7 mouse cellular contexts compared by ENCODE assay signal in genomic region chr8:9233326-9233919, GRCm38 (mm10).
DNase-seq lines count a peak whose midpoint lies in the region; ATAC-seq and TF ChIP-seq lines count a peak whose summit lies in the region.

No protein-coding gene starts in this region.

- H3K4me1 ChIP-seq in intestine, postnatal 0 days (replicated peaks; ENCODE audit: control insufficient read depth, insufficient read depth, low read length): no peaks in the 10 kb centered on the region
- peaks cover 4% of the 10 kb centered on the region; the same call in 1 of the 2 replicates for H3K4me1 ChIP-seq in midbrain, embryonic 14.5 days (ENCODE audit: control insufficient read depth, insufficient read depth, low read length)

- peak; percentile 75 for ATAC-seq in intestine, postnatal 0 days
- ATAC-seq in midbrain, embryonic 14.5 days (ENCODE audit: low FRiP score, low TSS enrichment): peak; percentile 80

- no peak overlapping the region for H3K27ac ChIP-seq in intestine, postnatal 0 days (ENCODE audit: low read depth, low read length)
- no peak overlapping the region for H3K27ac ChIP-seq in midbrain, embryonic 14.5 days (replicated peaks; ENCODE audit: low read depth, low read length)

- H3K9ac ChIP-seq in intestine, postnatal 0 days (ENCODE audit: low read depth, low read length): no peak overlapping the region
- no peak overlapping the region for H3K9ac ChIP-seq in midbrain, embryonic 14.5 days (replicated peaks; ENCODE audit: low read length)

- no peaks in the 10 kb centered on the region for H3K27me3 ChIP-seq in intestine, postnatal 0 days (replicated peaks; ENCODE audit: control insufficient read depth, insufficient read depth, low read length)
- H3K27me3 ChIP-seq in midbrain, embryonic 14.5 days (ENCODE audit: control insufficient read depth, insufficient read depth, low read length): no peaks in the 10 kb centered on the region

- H3K9me3 ChIP-seq in intestine, postnatal 0 days (ENCODE audit: control insufficient read depth): no peaks in the 10 kb centered on the region
- no peaks in the 10 kb centered on the region for H3K9me3 ChIP-seq in midbrain, embryonic 14.5 days (ENCODE audit: control insufficient read depth, low read length)

- 2% methylated on average over 12 of the region's 12 CpGs for whole genome bisulfite sequencing in intestine, postnatal 0 days
- WGBS in midbrain, embryonic 14.5 days: 5% methylated on average over 12 of the region's 12 CpGs

- peak overlapping the region; percentile 42 for H3K4me2 ChIP-seq in intestine, postnatal 0 days (replicated peaks; ENCODE audit: low read depth)
- peak overlapping the region; percentile 13; the same call in 1 of the 2 replicates for H3K4me2 ChIP-seq in midbrain, embryonic 14.5 days (ENCODE audit: low read length)

- intact Hi-C loops in left cerebral cortex, postnatal 25 days (cut with DNase I): loop anchor here (1.0 to 10.0 kb wide), 4 partner anchors 114 to 701 kb away; partner anchors contain the start of gene Fam155a

- no peak overlapping the region for H3K4me3 ChIP-seq in intestine, postnatal 0 days (ENCODE audit: low read depth, low read length)
- no peak overlapping the region for H3K4me3 ChIP-seq in midbrain, embryonic 14.5 days (replicated peaks; ENCODE audit: low read depth, low read length)

- no peaks in the 10 kb centered on the region for H3K36me3 ChIP-seq in intestine, postnatal 0 days (ENCODE audit: control insufficient read depth, insufficient read depth)
- H3K36me3 ChIP-seq in midbrain, embryonic 14.5 days (ENCODE audit: control insufficient read depth, insufficient read depth, low read length): no peaks in the 10 kb centered on the region

- peak; percentile 97 for TF ChIP-seq CTCF in intestine, postnatal 0 days (IDR thresholded peaks at IDR 0.05; ENCODE audit: low read depth)

- DNase-seq in adipocyte (ENCODE audit: low spot score): peak; percentile 77
- DNase-seq in cerebellum, postnatal 14 days: peak; percentile 98 to 99
- peak; percentile 95 to 97 for DNase-seq in frontal cortex, postnatal 36 days (ENCODE audit: low spot score in 2 of 2)
- peak; percentile 93 to 98 for DNase-seq in left cerebral cortex, postnatal 25 days (ENCODE audit: low spot score in 2 of 2)
- DNase-seq in midbrain, embryonic 14.5 days: peak; percentile 97
- peak; percentile 22 to 59 for DNase-seq in spleen, postnatal 14 days (ENCODE audit: low spot score in 2 of 2)

Comparison
In these comparisons a context has a peak if more than half of its experiments do, and no peak if none do; other contexts are left out.
1. DNase-seq: peak in every context shown above with its lines; median percentile 98 in cerebellum, postnatal 14 days; 97 in midbrain, embryonic 14.5 days; 96 in frontal cortex, postnatal 36 days; 96 in left cerebral cortex, postnatal 25 days; 77 in adipocyte; 40 in spleen, postnatal 14 days.